Mouse (Mus musculus): ENCODE measurements around the gene Scgb2b2. TPM values are rescaled to one million over a fixed set of nuclear protein-coding genes. Genes with fewer than 3 reads are reported as not detected.

Gene Scgb2b2
- total RNA-seq (2021): not detected

GRCm38 (mm10) chr7:31290208-31290607 lies at the start of gene Scgb2b2:
Gene Scgb2b2 (plus strand): TSS chr7:31290508.
- no peak for DNase-seq (ENCODE audit: extremely low spot score in 1 of 2, low spot score in 1 of 2)

GRCm38 (mm10) chr7:31291721-31292120 lies 1.4 kb downstream of the Scgb2b2 start, which contains the start of gene Scgb1b2:
Gene Scgb1b2 (minus strand): TSS chr7:31291821.
- DNase-seq (ENCODE audit: extremely low spot score in 1 of 2, low spot score in 1 of 2): no peak

Other genes with a start within 250 kb of the Scgb2b2 start
- 10 to 100 TPM; 20.2 to 22.7 TPM for gene Fxyd5, start 248.0 kb upstream of the Scgb2b2 start, total RNA-seq (2021)
- gene Fxyd7, start 239.0 kb upstream of the Scgb2b2 start, total RNA-seq (2021): 100 to 1,000 TPM; 151 to 157 TPM
- 100 to 1,000 TPM; 103 to 113 TPM for gene Fxyd1, start 233.3 kb upstream of the Scgb2b2 start, total RNA-seq (2021)
- 10 to 100 TPM; 31.9 to 36.1 TPM for gene Lgi4, start 231.2 kb upstream of the Scgb2b2 start, total RNA-seq (2021)
- gene Fxyd3, start 213.8 kb upstream of the Scgb2b2 start, total RNA-seq (2021): not detected
- 1 to 10 TPM; 2.3 to 4.2 TPM for gene Hpn, start 175.2 kb upstream of the Scgb2b2 start, total RNA-seq (2021)
- gene Scn1b, start 163.5 kb upstream of the Scgb2b2 start, total RNA-seq (2021): 100 to 1,000 TPM; 548 to 608 TPM
- 100 to 1,000 TPM; 108 to 126 TPM for gene Gramd1a, start 134.6 kb upstream of the Scgb2b2 start, total RNA-seq (2021)
- not detected for gene Scgb1b2, start 1.3 kb downstream of the Scgb2b2 start, total RNA-seq (2021)
- gene Scgb2b3, start 71.6 kb downstream of the Scgb2b2 start, total RNA-seq (2021): not detected
- not detected for gene Scgb1b3, start 85.1 kb downstream of the Scgb2b2 start, total RNA-seq (2021)

Measured in layer of hippocampus, postnatal 25 days (tissue).